ENCODE assay signal across 8 mouse cellular contexts in the genomic region with DNA sequence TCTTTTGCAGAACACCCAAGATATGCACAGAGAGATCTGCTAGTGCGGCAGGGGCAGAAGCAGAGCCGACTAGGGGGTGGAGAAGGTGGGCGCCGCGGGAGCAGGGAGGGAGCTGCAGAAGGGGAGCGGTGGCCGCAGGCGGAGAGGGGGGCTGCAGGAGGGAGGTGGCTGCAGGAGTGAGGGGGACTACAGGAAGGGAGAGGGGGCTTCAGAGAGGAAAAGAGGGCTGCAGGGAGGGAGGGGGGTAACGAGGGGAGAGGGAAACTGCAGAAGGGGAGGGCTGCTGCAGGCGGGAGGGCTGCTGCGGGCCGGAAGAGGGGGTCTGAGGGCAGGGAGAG. TPM values are rescaled to one million over a fixed set of nuclear protein-coding genes. Genes with fewer than 3 reads are reported as not detected.
DNase-seq lines count a peak whose midpoint lies in the region; ATAC-seq and TF ChIP-seq lines count a peak whose summit lies in the region.

No protein-coding gene starts in this region.

- no peaks in the 10 kb centered on the region for H3K9me3 ChIP-seq in limb, embryonic 14.5 days (ENCODE audit: control insufficient read depth, low read length)
- H3K9me3 ChIP-seq in stomach, postnatal 0 days (ENCODE audit: control insufficient read depth, low read length) = no peaks in the 10 kb centered on the region

- no peak for TF ChIP-seq EP300 in stomach, postnatal 0 days (optimal IDR thresholded peaks at IDR 0.05)

- no peaks in the 10 kb centered on the region; the same call in 1 of the 2 replicates for H3K36me3 ChIP-seq in testis, adult 2 months (ENCODE audit: control insufficient read depth, insufficient read depth, low read length)
- peaks cover 53% of the 10 kb centered on the region for H3K36me3 ChIP-seq in limb, embryonic 14.5 days (ENCODE audit: control insufficient read depth, insufficient read depth, low read length)
- H3K36me3 ChIP-seq in stomach, postnatal 0 days (ENCODE audit: control insufficient read depth, insufficient read depth, low read length) = peaks cover 13% of the 10 kb centered on the region

- ATAC-seq in limb, embryonic 14.5 days (ENCODE audit: low FRiP score, low read depth) = peak; percentile 8; the same call in 1 of the 2 replicates
- ATAC-seq in stomach, postnatal 0 days (ENCODE audit: low FRiP score, low TSS enrichment) = 0 out of 2 replicates have a peak, but pooled peaks have one; percentile 2

- peak overlapping the region; percentile 85 for H3K4me2 ChIP-seq in limb, embryonic 14.5 days (replicated peaks; ENCODE audit: low read depth, low read length, severe bottlenecking)
- peak overlapping the region; percentile 90 for H3K4me2 ChIP-seq in stomach, postnatal 0 days (replicated peaks; ENCODE audit: low read depth)

- H3K27ac ChIP-seq in testis, adult 2 months (ENCODE audit: control insufficient read depth, insufficient read depth, low read depth, low read length) = no peak overlapping the region
- peak overlapping the region; percentile 87 for H3K27ac ChIP-seq in limb, embryonic 14.5 days (replicated peaks; ENCODE audit: low read depth, low read length)
- peak overlapping the region; percentile 85; the same call in 1 of the 2 replicates for H3K27ac ChIP-seq in stomach, postnatal 0 days (replicated peaks)

- TF ChIP-seq POLR2A in testis, adult 2 months (IDR thresholded peaks at IDR 0.05; ENCODE audit: control insufficient read depth, low read depth, low read length) = no peak
- TF ChIP-seq POLR2A in limb, embryonic 14.5 days (IDR thresholded peaks at IDR 0.05; ENCODE audit: borderline replicate concordance, extremely low read depth, insufficient read depth, insufficient read length) = no peak

- 1% methylated on average over 12 of the region's 12 CpGs for WGBS in limb, embryonic 14.5 days
- WGBS in stomach, postnatal 0 days = 1% methylated on average over 12 of the region's 12 CpGs

- peak overlapping the region; percentile 88 for H3K4me3 ChIP-seq in testis, adult 2 months (ENCODE audit: control insufficient read depth, low read depth, low read length)
- peak overlapping the region; percentile 52 for H3K4me3 ChIP-seq in limb, embryonic 14.5 days (replicated peaks; ENCODE audit: low read length)
- H3K4me3 ChIP-seq in stomach, postnatal 0 days (ENCODE audit: low read depth, low read length) = peak overlapping the region; percentile 72

- peak; percentile 88 for DNase-seq in heart, adult 11 months
- no peak for DNase-seq in heart, adult 9 months (ENCODE audit: low spot score in 2 of 2)
- DNase-seq in testis, postnatal 14 days (ENCODE audit: low spot score) = no peak
- DNase-seq in limb, embryonic 14.5 days (ENCODE audit: low spot score) = no peak
- DNase-seq in stomach, postnatal 0 days (ENCODE audit: low spot score) = no peak
- DNase-seq in spleen, postnatal 10 days (ENCODE audit: low spot score in 2 of 2) = no peak
- no peak for DNase-seq in gastrocnemius, postnatal 10 days

- peaks cover 8% of the 10 kb centered on the region for H3K4me1 ChIP-seq in testis, adult 2 months (ENCODE audit: control insufficient read depth, insufficient read depth, low read length)
- H3K4me1 ChIP-seq in limb, embryonic 14.5 days (ENCODE audit: control insufficient read depth, insufficient read depth, low read length) = peaks cover 13% of the 10 kb centered on the region
- no peaks in the 10 kb centered on the region; the same call in 1 of the 2 replicates for H3K4me1 ChIP-seq in stomach, postnatal 0 days (replicated peaks; ENCODE audit: control insufficient read depth, insufficient read depth)

- H3K27me3 ChIP-seq in testis, adult 2 months (ENCODE audit: control insufficient read depth, insufficient read depth, low read length) = no peaks in the 10 kb centered on the region
- no peaks in the 10 kb centered on the region for H3K27me3 ChIP-seq in limb, embryonic 14.5 days (ENCODE audit: control insufficient read depth, insufficient read depth, low read length)
- no peaks in the 10 kb centered on the region for H3K27me3 ChIP-seq in stomach, postnatal 0 days (ENCODE audit: control insufficient read depth, insufficient read depth, low read length)

- peak overlapping the region; percentile 73 for H3K9ac ChIP-seq in limb, embryonic 14.5 days (ENCODE audit: low read depth, low read length, severe bottlenecking)
- H3K9ac ChIP-seq in stomach, postnatal 0 days (ENCODE audit: low read length) = peak overlapping the region; percentile 67

- no peak for TF ChIP-seq CTCF in testis, adult 2 months (IDR thresholded peaks at IDR 0.05; ENCODE audit: control insufficient read depth, insufficient read depth, insufficient replicate concordance, low read depth, low read length)
- no peak for TF ChIP-seq CTCF in stomach, postnatal 0 days (IDR thresholded peaks at IDR 0.05; ENCODE audit: low read depth)

RNA-seq across cellular contexts. Expression of gene Zfp61, which starts 2.4 kb away (rescaled TPM):
- polyA plus RNA-seq in testis, adult 2 months (2012; rRNA removed) = 12.1 and 12.4 TPM in 2 replicates
- polyA plus RNA-seq in limb, embryonic 14.5 days (2012; rRNA removed) = 36.8 and 45.0 TPM in 2 replicates
- polyA plus RNA-seq in limb, embryonic 14.5 days (2014; fragmentation: Nextera tagmentation; extraction: Ambion mirVana) = 38.7 and 39.7 TPM in 2 replicates
- 12.9 and 13.8 TPM in 2 replicates for polyA plus RNA-seq in stomach, postnatal 0 days (2015; fragmentation: Nextera tagmentation; extraction: Ambion mirVana)
- 1 to 10 TPM; 4.2 to 5.6 TPM for total RNA-seq in gastrocnemius, postnatal 10 days (2021)

RNA-seq across cellular contexts. Expression of gene Zfp94, which starts 17.9 kb away (rescaled TPM):
- 10.5 and 10.8 TPM in 2 replicates for polyA plus RNA-seq in testis, adult 2 months (2012; rRNA removed)
- 13.8 and 14.4 TPM in 2 replicates for polyA plus RNA-seq in limb, embryonic 14.5 days (2012; rRNA removed)
- 11.7 and 12.6 TPM in 2 replicates for polyA plus RNA-seq in limb, embryonic 14.5 days (2014; fragmentation: Nextera tagmentation; extraction: Ambion mirVana)
- 4.8 and 5.5 TPM in 2 replicates for polyA plus RNA-seq in stomach, postnatal 0 days (2015; fragmentation: Nextera tagmentation; extraction: Ambion mirVana)
- total RNA-seq in gastrocnemius, postnatal 10 days (2021) = 1 to 10 TPM; 2.1 to 4.0 TPM

RNA-seq across cellular contexts. Expression of gene Zfp93, which starts 28.4 kb away (rescaled TPM):
- 3.9 and 4.6 TPM in 2 replicates for polyA plus RNA-seq in testis, adult 2 months (2012; rRNA removed)
- 5.8 and 6.2 TPM in 2 replicates for polyA plus RNA-seq in limb, embryonic 14.5 days (2012; rRNA removed)
- polyA plus RNA-seq in limb, embryonic 14.5 days (2014; fragmentation: Nextera tagmentation; extraction: Ambion mirVana) = 8.2 and 14.2 TPM in 2 replicates
- 4.3 TPM in 2 replicates for polyA plus RNA-seq in stomach, postnatal 0 days (2015; fragmentation: Nextera tagmentation; extraction: Ambion mirVana)
- total RNA-seq in gastrocnemius, postnatal 10 days (2021) = 1 to 10 TPM; 2.9 to 4.2 TPM

RNA-seq across cellular contexts. Expression of gene Tescl, which starts 35.1 kb away (rescaled TPM):
- 277 and 339 TPM in 2 replicates for polyA plus RNA-seq in testis, adult 2 months (2012; rRNA removed)
- 0.13 and 0.38 TPM in 2 replicates for polyA plus RNA-seq in limb, embryonic 14.5 days (2012; rRNA removed)
- polyA plus RNA-seq in limb, embryonic 14.5 days (2014; fragmentation: Nextera tagmentation; extraction: Ambion mirVana) = not detected in 2 replicates
- polyA plus RNA-seq in stomach, postnatal 0 days (2015; fragmentation: Nextera tagmentation; extraction: Ambion mirVana) = 0.15 and 0.42 TPM in 2 replicates
- total RNA-seq in gastrocnemius, postnatal 10 days (2021) = not detected

RNA-seq across cellular contexts. Expression of gene Zfp108, which starts 44.0 kb away (rescaled TPM):
- polyA plus RNA-seq in testis, adult 2 months (2012; rRNA removed) = 0.26 and 0.31 TPM in 2 replicates
- polyA plus RNA-seq in limb, embryonic 14.5 days (2012; rRNA removed) = 3.1 and 4.1 TPM in 2 replicates
- 4.8 and 6.1 TPM in 2 replicates for polyA plus RNA-seq in limb, embryonic 14.5 days (2014; fragmentation: Nextera tagmentation; extraction: Ambion mirVana)
- 1.8 and 1.9 TPM in 2 replicates for polyA plus RNA-seq in stomach, postnatal 0 days (2015; fragmentation: Nextera tagmentation; extraction: Ambion mirVana)
- 1 to 10 TPM; 1.5 to 1.6 TPM for total RNA-seq in gastrocnemius, postnatal 10 days (2021)
